Mouse (Mus musculus): Measurements from ENCODE around the gene Pnliprp2. TPM values are rescaled to one million over a fixed set of nuclear protein-coding genes. Genes with fewer than 3 reads are reported as not detected.

Gene Pnliprp2
- not detected in 2 replicates for polyA plus RNA-seq (2011; ENCODE audit: insufficient read depth, insufficient read length, low replicate concordance, missing spikeins)

GRCm38 (mm10) chr19:58759423-58759822 lies at the start of gene Pnliprp2:
Gene Pnliprp2, plus strand, starts transcription at chr19:58759719.
- TF ChIP-seq POLR2A (IDR thresholded peaks at IDR 0.05; ENCODE audit: borderline replicate concordance, control insufficient read depth, low read depth, low read length): no peak
- no peak for TF ChIP-seq CTCF (IDR thresholded peaks at IDR 0.05; ENCODE audit: control insufficient read depth, insufficient read depth, low read length)
- WGBS: 55% methylated on average over 9 of the region's 9 CpGs
- Histone ChIP-seq H3K27ac (ENCODE audit: control insufficient read depth, insufficient read depth, low read depth, low read length, poor library complexity) (no peak within 1 kb of the TSS), H3K4me3 (replicated peaks; ENCODE audit: control insufficient read depth, low read depth, low read length) (no peak within 1 kb of the TSS), H3K4me1 (ENCODE audit: control insufficient read depth, insufficient read depth, low read length) (no peaks in the 10 kb centered on the region)

DNA sequence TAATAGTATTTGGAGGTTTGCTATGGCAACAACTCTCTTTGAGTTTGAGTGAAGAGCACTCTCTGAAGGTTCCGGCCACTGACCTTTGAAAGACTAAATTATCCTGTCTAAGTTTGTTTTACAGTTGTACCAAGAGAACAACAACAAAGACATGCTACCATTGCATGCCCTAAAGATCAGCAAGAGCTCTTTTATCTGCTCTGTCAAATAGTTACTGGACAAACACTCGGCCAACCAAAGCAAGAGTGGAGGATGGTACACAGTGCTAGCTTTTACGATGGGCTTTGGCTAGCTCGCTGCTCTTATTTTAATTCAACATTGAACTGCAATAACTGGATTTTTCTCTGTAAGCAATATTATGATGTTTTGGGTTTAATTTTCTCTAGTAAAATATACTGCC lies 41.6 kb upstream of the Pnliprp2 start:
- Histone ChIP-seq H3K27ac (ENCODE audit: control insufficient read depth, insufficient read depth, low read depth, low read length, poor library complexity) (no peak overlapping the region), H3K4me3 (replicated peaks; ENCODE audit: control insufficient read depth, low read depth, low read length) (no peak overlapping the region), H3K4me1 (ENCODE audit: control insufficient read depth, insufficient read depth, low read length) (no peaks in the 10 kb centered on the region)
- WGBS: 83% methylated on average over 4 of the region's 4 CpGs
- TF ChIP-seq POLR2A (IDR thresholded peaks at IDR 0.05; ENCODE audit: borderline replicate concordance, control insufficient read depth, low read depth, low read length) (no peak), CTCF (IDR thresholded peaks at IDR 0.05; ENCODE audit: control insufficient read depth, insufficient read depth, low read length) (no peak)

DNA sequence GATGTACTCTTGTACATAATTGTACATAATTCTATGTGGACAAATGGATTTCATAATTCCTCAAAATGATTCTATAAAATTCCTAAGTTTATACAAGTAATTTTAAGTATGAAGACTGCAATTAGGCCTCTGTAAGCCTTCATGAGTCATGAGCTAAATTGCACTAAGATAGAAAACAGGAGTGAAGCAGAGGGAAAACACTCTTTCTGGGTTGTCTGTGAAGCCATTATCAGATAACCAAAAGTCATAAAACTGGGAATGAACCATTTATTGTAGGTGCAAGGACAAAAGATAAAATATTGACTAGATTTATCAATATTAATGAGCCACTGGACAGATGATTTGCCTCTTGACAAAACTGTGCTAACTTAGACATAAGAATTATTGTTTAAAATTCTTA lies 39.1 kb upstream of the Pnliprp2 start:
- no peak for TF ChIP-seq POLR2A (IDR thresholded peaks at IDR 0.05; ENCODE audit: borderline replicate concordance, control insufficient read depth, low read depth, low read length)
- TF ChIP-seq CTCF (IDR thresholded peaks at IDR 0.05; ENCODE audit: control insufficient read depth, insufficient read depth, low read length): no peak
- no peaks in the 10 kb centered on the region for H3K4me1 ChIP-seq (ENCODE audit: control insufficient read depth, insufficient read depth, low read length)
- no peak overlapping the region for H3K27ac ChIP-seq (ENCODE audit: control insufficient read depth, insufficient read depth, low read depth, low read length, poor library complexity)
- no peak overlapping the region for H3K4me3 ChIP-seq (replicated peaks; ENCODE audit: control insufficient read depth, low read depth, low read length)

DNA sequence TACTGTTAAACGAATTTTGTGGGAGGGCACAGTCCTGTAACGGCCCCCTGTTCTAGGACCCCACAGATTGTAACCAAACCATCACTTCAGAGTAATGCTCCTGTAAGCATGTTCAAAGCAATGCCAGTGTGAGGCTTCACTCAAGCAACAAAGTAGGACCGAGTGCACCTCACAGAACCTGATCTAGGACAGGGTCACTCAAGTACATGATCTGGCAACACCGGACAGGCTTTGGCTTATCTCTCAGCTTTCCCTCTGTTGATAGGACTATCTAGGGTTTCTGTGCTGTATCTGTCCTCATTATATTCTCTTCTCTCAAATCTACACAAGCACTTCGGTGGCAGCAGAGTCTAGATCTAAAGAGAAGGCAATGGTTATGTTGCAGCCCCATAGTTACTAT lies 33.0 kb upstream of the Pnliprp2 start:
- TF ChIP-seq CTCF (IDR thresholded peaks at IDR 0.05; ENCODE audit: control insufficient read depth, insufficient read depth, low read length) (no peak), POLR2A (IDR thresholded peaks at IDR 0.05; ENCODE audit: borderline replicate concordance, control insufficient read depth, low read depth, low read length) (no peak)
- Histone ChIP-seq H3K27ac (ENCODE audit: control insufficient read depth, insufficient read depth, low read depth, low read length, poor library complexity) (no peak overlapping the region), H3K4me1 (ENCODE audit: control insufficient read depth, insufficient read depth, low read length) (no peaks in the 10 kb centered on the region), H3K4me3 (replicated peaks; ENCODE audit: control insufficient read depth, low read depth, low read length) (no peak overlapping the region)
- 78% methylated on average over 5 of the region's 5 CpGs for WGBS

DNA sequence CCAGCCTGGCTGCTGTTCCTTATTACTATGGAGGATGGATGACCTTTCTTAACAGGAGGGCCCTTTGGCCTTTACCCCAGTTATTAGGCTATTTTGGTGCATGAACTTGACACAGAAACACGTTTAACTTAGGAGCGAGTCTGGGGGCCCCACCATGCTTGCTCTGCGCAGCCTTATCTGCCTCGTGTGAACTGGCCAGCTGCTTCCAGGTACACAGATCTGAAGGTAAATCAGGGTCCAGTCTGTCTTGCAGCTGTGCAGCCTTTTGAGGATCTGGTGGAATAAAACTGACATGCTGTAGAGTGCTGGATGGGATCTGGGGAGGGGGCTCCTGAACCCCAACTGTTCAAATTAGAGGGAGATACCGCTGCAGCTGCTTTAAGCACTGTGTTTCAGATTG lies 31.8 kb upstream of the Pnliprp2 start:
- TF ChIP-seq POLR2A (IDR thresholded peaks at IDR 0.05; ENCODE audit: borderline replicate concordance, control insufficient read depth, low read depth, low read length) (no peak), CTCF (IDR thresholded peaks at IDR 0.05; ENCODE audit: control insufficient read depth, insufficient read depth, low read length) (no peak)
- no peak overlapping the region for H3K4me3 ChIP-seq (replicated peaks; ENCODE audit: control insufficient read depth, low read depth, low read length)
- 74% methylated on average over 5 of the region's 5 CpGs for WGBS
- H3K27ac ChIP-seq (ENCODE audit: control insufficient read depth, insufficient read depth, low read depth, low read length, poor library complexity): no peak overlapping the region
- H3K4me1 ChIP-seq (ENCODE audit: control insufficient read depth, insufficient read depth, low read length): no peaks in the 10 kb centered on the region

DNA sequence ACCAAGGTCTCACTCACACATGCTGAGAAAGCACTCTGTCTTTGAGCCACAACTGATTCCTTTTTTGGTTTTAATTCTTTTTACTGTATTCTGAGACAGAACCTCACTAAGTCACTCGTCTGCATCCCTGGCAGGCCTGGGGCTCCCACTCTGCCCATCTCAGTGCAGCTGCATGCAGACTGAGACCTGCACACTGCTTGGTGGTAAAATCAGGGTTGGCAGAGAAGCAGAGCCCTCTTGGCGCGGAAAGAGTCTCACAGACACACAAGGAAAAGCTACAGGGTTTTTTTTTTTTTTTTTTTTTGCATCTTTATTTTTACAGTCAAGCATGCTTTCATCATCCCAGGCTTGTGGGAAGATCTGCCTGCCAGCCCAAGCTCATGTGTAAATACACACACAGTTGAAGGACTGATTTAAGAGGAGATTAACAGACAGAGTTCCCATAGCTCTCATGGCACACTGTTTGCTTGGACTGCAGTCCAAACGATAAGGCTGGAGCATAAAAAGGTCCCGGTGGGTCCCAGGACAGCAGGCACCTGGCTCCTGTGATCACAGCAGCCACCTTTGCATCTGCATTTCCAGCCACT lies 31.0 kb upstream of the Pnliprp2 start, which contains the start of gene Pnliprp1:
Gene Pnliprp1 (plus strand): TSS at position 443 of the 587 bp plus-strand sequence.
- 73% methylated on average over 5 of the region's 5 CpGs for WGBS
- no peaks in the 10 kb centered on the region for H3K4me1 ChIP-seq (ENCODE audit: control insufficient read depth, insufficient read depth, low read length)
- no peak within 1 kb of the TSS for H3K27ac ChIP-seq (ENCODE audit: control insufficient read depth, insufficient read depth, low read depth, low read length, poor library complexity)
- no peak within 1 kb of the TSS for H3K4me3 ChIP-seq (replicated peaks; ENCODE audit: control insufficient read depth, low read depth, low read length)
- no peak for TF ChIP-seq CTCF (IDR thresholded peaks at IDR 0.05; ENCODE audit: control insufficient read depth, insufficient read depth, low read length)
- TF ChIP-seq POLR2A (IDR thresholded peaks at IDR 0.05; ENCODE audit: borderline replicate concordance, control insufficient read depth, low read depth, low read length): no peak

DNA sequence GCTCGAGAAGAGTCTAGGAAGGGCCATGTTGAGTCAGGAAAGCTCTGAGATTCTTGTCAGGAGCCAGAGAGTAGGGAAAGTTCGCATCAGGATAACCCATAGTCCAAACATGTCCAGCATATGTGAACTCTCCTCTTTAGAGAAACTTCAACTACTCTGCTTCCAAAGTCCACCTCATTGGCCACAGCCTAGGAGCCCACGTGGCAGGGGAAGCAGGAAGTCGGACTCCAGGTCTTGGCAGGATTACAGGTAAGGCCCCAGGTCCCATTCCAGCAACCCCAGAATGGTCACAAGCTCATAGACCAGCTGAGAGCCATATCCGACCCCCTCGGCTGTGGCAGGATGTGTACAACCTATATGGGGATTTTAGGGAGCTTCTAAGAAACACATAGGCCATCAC lies 26.3 kb upstream of the Pnliprp2 start:
- H3K4me1 ChIP-seq (ENCODE audit: control insufficient read depth, insufficient read depth, low read length): no peaks in the 10 kb centered on the region
- no peak overlapping the region for H3K27ac ChIP-seq (ENCODE audit: control insufficient read depth, insufficient read depth, low read depth, low read length, poor library complexity)
- no peak for TF ChIP-seq POLR2A (IDR thresholded peaks at IDR 0.05; ENCODE audit: borderline replicate concordance, control insufficient read depth, low read depth, low read length)
- no peak for TF ChIP-seq CTCF (IDR thresholded peaks at IDR 0.05; ENCODE audit: control insufficient read depth, insufficient read depth, low read length)
- H3K4me3 ChIP-seq (replicated peaks; ENCODE audit: control insufficient read depth, low read depth, low read length): no peak overlapping the region
- 70% methylated on average over 6 of the region's 6 CpGs for WGBS

DNA sequence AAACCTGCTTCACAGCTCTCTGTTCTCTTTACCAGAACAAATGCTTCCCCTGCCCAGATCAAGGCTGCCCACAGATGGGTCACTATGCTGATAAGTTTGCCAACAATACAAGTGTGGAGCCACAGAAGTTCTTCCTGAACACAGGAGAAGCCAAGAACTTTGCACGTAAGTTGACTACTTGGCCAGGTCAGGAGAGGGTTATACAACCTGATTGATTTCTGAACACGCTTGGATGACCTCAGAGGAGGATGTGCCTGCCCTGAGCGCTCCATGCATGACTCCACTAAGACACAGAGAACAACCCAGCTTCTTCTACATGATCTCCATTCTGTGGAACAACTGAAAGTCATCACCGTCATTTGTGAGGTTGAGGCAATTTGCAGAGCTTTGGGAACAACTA lies 21.4 kb upstream of the Pnliprp2 start:
- 76% methylated on average over 4 of the region's 4 CpGs for WGBS
- Histone ChIP-seq H3K4me1 (ENCODE audit: control insufficient read depth, insufficient read depth, low read length) (no peaks in the 10 kb centered on the region), H3K27ac (ENCODE audit: control insufficient read depth, insufficient read depth, low read depth, low read length, poor library complexity) (no peak overlapping the region), H3K4me3 (replicated peaks; ENCODE audit: control insufficient read depth, low read depth, low read length) (no peak overlapping the region)
- TF ChIP-seq CTCF (IDR thresholded peaks at IDR 0.05; ENCODE audit: control insufficient read depth, insufficient read depth, low read length): no peak
- TF ChIP-seq POLR2A (IDR thresholded peaks at IDR 0.05; ENCODE audit: borderline replicate concordance, control insufficient read depth, low read depth, low read length): no peak

- Histone ChIP-seq H3K4me3 (replicated peaks; ENCODE audit: control insufficient read depth, low read depth, low read length) (no peak overlapping the region), H3K4me1 (ENCODE audit: control insufficient read depth, insufficient read depth, low read length) (no peaks in the 10 kb centered on the region), H3K27ac (ENCODE audit: control insufficient read depth, insufficient read depth, low read depth, low read length, poor library complexity) (no peak overlapping the region)
- 78% methylated on average over 6 of the region's 6 CpGs for WGBS
- no peak for TF ChIP-seq POLR2A (IDR thresholded peaks at IDR 0.05; ENCODE audit: borderline replicate concordance, control insufficient read depth, low read depth, low read length)
- TF ChIP-seq CTCF (IDR thresholded peaks at IDR 0.05; ENCODE audit: control insufficient read depth, insufficient read depth, low read length): no peak
Measured at GRCm38 (mm10) chr19:58741036-58741435, 18.5 kb upstream of the Pnliprp2 start.

Measured in bone marrow, adult 2 months (tissue).